In the genomic region with DNA sequence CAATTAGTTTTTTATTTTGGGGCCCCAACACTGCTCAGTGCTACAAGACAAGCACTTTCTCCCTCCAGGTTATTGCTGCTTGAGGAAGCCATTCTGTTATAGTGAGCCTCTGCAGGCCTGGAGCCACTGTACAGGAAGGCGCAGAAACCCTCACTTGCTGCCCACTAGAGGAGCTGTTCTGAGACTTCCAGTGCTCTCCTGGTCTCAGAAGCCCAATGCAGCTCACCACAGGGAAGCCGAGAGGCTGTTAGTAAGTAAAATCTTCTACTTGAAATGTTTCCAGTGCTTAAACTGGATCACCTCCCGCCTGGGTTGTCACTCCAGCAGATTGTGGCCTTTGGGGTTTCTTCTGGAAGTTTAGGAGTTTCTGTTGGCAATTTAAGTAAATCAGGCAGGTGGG, we compare ENCODE assay signal across 8 mouse cellular contexts.
A peak's percentile ranks its signal among the peaks of the same experiment; 100 is the strongest.
DNase-seq lines count a peak whose midpoint lies in the region; ATAC-seq and TF ChIP-seq lines count a peak whose summit lies in the region.
"Had no signal": no experiment of that assay in that cellular context is flagged by ENCODE, and none has a peak within 500 bp of the region (broad histone marks: within the 10 kb centered on the region; RNA-seq: fewer than 3 reads in every experiment).

No protein-coding gene starts in this region.

- H3K4me2 ChIP-seq in kidney, embryonic 15.5 days = no peak overlapping the region
- no peak overlapping the region for H3K4me2 ChIP-seq in CH12.LX (ENCODE audit: insufficient read depth, low read depth, poor library complexity, severe bottlenecking)
- no peak overlapping the region for H3K4me2 ChIP-seq in stomach, postnatal 0 days (replicated peaks; ENCODE audit: low read depth)
- H3K4me2 ChIP-seq: liver, embryonic 15.5 days had no signal

- no peaks in the 10 kb centered on the region for H3K9me3 ChIP-seq in kidney, embryonic 15.5 days (replicated peaks)
- H3K9me3 ChIP-seq in CH12.LX (replicated peaks; ENCODE audit: low read length) = no peaks in the 10 kb centered on the region
- no peaks in the 10 kb centered on the region for H3K9me3 ChIP-seq in stomach, postnatal 0 days (ENCODE audit: control insufficient read depth, low read length)
- H3K9me3 ChIP-seq: liver, embryonic 15.5 days had no signal

- peak; percentile 20 for TF ChIP-seq RAD21 in CH12.LX (IDR thresholded peaks at IDR 0.05; ENCODE audit: low read depth, low read length)

- no peak for TF ChIP-seq EP300 in CH12.LX (IDR thresholded peaks at IDR 0.05; ENCODE audit: low read length)
- TF ChIP-seq EP300 in stomach, postnatal 0 days (optimal IDR thresholded peaks at IDR 0.05) = no peak

- no peak for ATAC-seq in kidney, embryonic 15.5 days (replicated peaks; ENCODE audit: low FRiP score)
- ATAC-seq in stomach, postnatal 0 days (ENCODE audit: low FRiP score, low TSS enrichment) = no peak

- peak; percentile 22 for DNase-seq in kidney, adult 2 months
- DNase-seq in CH12.LX (ENCODE audit: extremely low read depth) (peak; percentile 24), adipocyte (ENCODE audit: low spot score) (no peak)
- DNase-seq in cerebellum, adult 2 months = peak; percentile 44 to 58
- peak; percentile 33 for DNase-seq in kidney, postnatal 14 days
- peak; percentile 18 for DNase-seq in stomach, postnatal 0 days (ENCODE audit: low spot score)

- H3K79me2 ChIP-seq in CH12.LX (replicated peaks; ENCODE audit: control insufficient read depth, extremely low read depth, insufficient read depth, poor library complexity, severe bottlenecking) = no peaks in the 10 kb centered on the region

- no peak overlapping the region for H3K27ac ChIP-seq in kidney, adult 2 months (ENCODE audit: insufficient read depth, low read depth, low read length)
- no peak overlapping the region for H3K27ac ChIP-seq in kidney, embryonic 15.5 days
- no peak overlapping the region for H3K27ac ChIP-seq in CH12.LX (ENCODE audit: insufficient read depth, low read depth)
- H3K27ac ChIP-seq in cerebellum, adult 2 months (ENCODE audit: insufficient read depth, low read length) = no peak overlapping the region
- H3K27ac ChIP-seq in stomach, postnatal 0 days (replicated peaks) = no peak overlapping the region
- H3K27ac ChIP-seq: liver, embryonic 15.5 days had no signal

- peak; percentile 49; the same call in 1 of the 2 replicates for TF ChIP-seq CTCF in kidney, adult 2 months (conservative IDR thresholded peaks at IDR 0.05; ENCODE audit: insufficient read depth, insufficient read length, low read depth, low read length)
- peak in 1 of 2 experiments; percentile 52; a peak in 2 of 4 replicates for TF ChIP-seq CTCF in CH12.LX (conservative IDR thresholded peaks at IDR 0.05 in 1 of 2, IDR thresholded peaks at IDR 0.05 in 1 of 2; ENCODE audit: low read depth in 2 of 2, low read length in 2 of 2)
- TF ChIP-seq CTCF in cerebellum, adult 2 months (IDR thresholded peaks at IDR 0.05; ENCODE audit: borderline replicate concordance, insufficient read depth, low read depth, low read length) = peak; percentile 56; the same call in 1 of the 2 replicates
- peak; percentile 67 for TF ChIP-seq CTCF in stomach, postnatal 0 days (IDR thresholded peaks at IDR 0.05; ENCODE audit: low read depth)

- no peak overlapping the region for H3K9ac ChIP-seq in kidney, embryonic 15.5 days
- no peak overlapping the region for H3K9ac ChIP-seq in CH12.LX (ENCODE audit: insufficient read depth, low read depth)
- no peak overlapping the region for H3K9ac ChIP-seq in stomach, postnatal 0 days (ENCODE audit: low read length)
- H3K9ac ChIP-seq: liver, embryonic 15.5 days had no signal

- no peak for TF ChIP-seq POLR2A in kidney, adult 2 months (IDR thresholded peaks at IDR 0.05; ENCODE audit: low read depth, low read length)
- TF ChIP-seq POLR2A in CH12.LX (IDR thresholded peaks at IDR 0.05; ENCODE audit: low read depth, low read length) = no peak
- TF ChIP-seq POLR2A in cerebellum, adult 2 months (IDR thresholded peaks at IDR 0.05; ENCODE audit: borderline replicate concordance, insufficient read depth, low read length) = no peak

- H3K4me1 ChIP-seq in kidney, adult 2 months (ENCODE audit: control insufficient read depth, insufficient read depth, low read length) = no peaks in the 10 kb centered on the region
- H3K4me1 ChIP-seq in kidney, embryonic 15.5 days = 0 out of 2 replicates have a peak, but pooled peaks cover 4% of the 10 kb centered on the region
- peaks cover 4 to 13% of the 10 kb centered on the region in 2 experiments; a peak in 3 of 4 replicates for H3K4me1 ChIP-seq in CH12.LX (ENCODE audit: control insufficient read depth in 1 of 2, insufficient read depth in 2 of 2)
- peaks cover 11% of the 10 kb centered on the region for H3K4me1 ChIP-seq in cerebellum, adult 2 months (ENCODE audit: control insufficient read depth, insufficient read depth, low read length)
- H3K4me1 ChIP-seq in stomach, postnatal 0 days (replicated peaks; ENCODE audit: control insufficient read depth, insufficient read depth) = no peaks in the 10 kb centered on the region
- H3K4me1 ChIP-seq: liver, embryonic 15.5 days had no signal

- H3K27me3 ChIP-seq in kidney, adult 2 months (replicated peaks; ENCODE audit: control insufficient read depth, insufficient read depth, low read length) = no peaks in the 10 kb centered on the region
- no peaks in the 10 kb centered on the region for H3K27me3 ChIP-seq in kidney, embryonic 15.5 days
- H3K27me3 ChIP-seq in CH12.LX (replicated peaks) = no peaks in the 10 kb centered on the region
- H3K27me3 ChIP-seq in cerebellum, adult 2 months (ENCODE audit: control insufficient read depth, insufficient read depth, low read length) = no peaks in the 10 kb centered on the region
- H3K27me3 ChIP-seq in stomach, postnatal 0 days (ENCODE audit: control insufficient read depth, insufficient read depth, low read length) = no peaks in the 10 kb centered on the region
- H3K27me3 ChIP-seq: liver, embryonic 15.5 days had no signal

- dilution Hi-C loops in CH12.LX (cut with MboI; ENCODE audit: extremely low pct_ligation_motif_present, extremely low pct_unique_long_range_greater_than_20kb, low sequenced_read_pairs) = no loop called here

- 72% methylated on average over 3 of the region's 3 CpGs for WGBS in kidney, adult 2 months
- WGBS in kidney, embryonic 15.5 days = 61% methylated on average over 3 of the region's 3 CpGs
- WGBS in cerebellum, adult 2 months = 29% methylated on average over 3 of the region's 3 CpGs
- WGBS in stomach, postnatal 0 days = 63% methylated on average over 3 of the region's 3 CpGs

- in situ Hi-C loops in CH12.LX (cut with MboI; ENCODE audit: low pct_ligation_motif_present, low pct_unique_long_range_greater_than_20kb, low sequenced_read_pairs) = no loop called here

- H3K4me3 ChIP-seq in kidney, adult 2 months (ENCODE audit: insufficient read depth, low read depth, low read length) = no peak overlapping the region
- H3K4me3 ChIP-seq in kidney, embryonic 15.5 days (replicated peaks) = no peak overlapping the region
- no peak overlapping the region for H3K4me3 ChIP-seq in CH12.LX (replicated peaks in 1 of 3; ENCODE audit: low read depth in 2 of 3, low read length in 2 of 3, poor library complexity in 1 of 3)
- H3K4me3 ChIP-seq in cerebellum, adult 2 months (replicated peaks; ENCODE audit: insufficient read depth, low read depth, low read length) = no peak overlapping the region
- no peak overlapping the region for H3K4me3 ChIP-seq in stomach, postnatal 0 days (ENCODE audit: low read depth, low read length)
- H3K4me3 ChIP-seq: liver, embryonic 15.5 days had no signal

- H3K36me3 ChIP-seq in kidney, adult 2 months (ENCODE audit: control insufficient read depth, insufficient read depth, low read length) = no peaks in the 10 kb centered on the region
- H3K36me3 ChIP-seq in kidney, embryonic 15.5 days = no peaks in the 10 kb centered on the region
- no peaks in the 10 kb centered on the region for H3K36me3 ChIP-seq in CH12.LX (replicated peaks in 1 of 2; ENCODE audit: control insufficient read depth in 1 of 2, insufficient read depth in 1 of 2, low read length in 1 of 2)
- no peaks in the 10 kb centered on the region for H3K36me3 ChIP-seq in stomach, postnatal 0 days (ENCODE audit: control insufficient read depth, insufficient read depth, low read length)
- H3K36me3 ChIP-seq: liver, embryonic 15.5 days had no signal

TF ChIP-seq in CH12.LX, 34 proteins besides CTCF, POLR2A, EP300 and RAD21:
- TF ChIP-seq SMC3 (IDR thresholded peaks at IDR 0.05; ENCODE audit: low read depth, low read length) = 0 out of 2 replicates have a peak, but pooled peaks have one; percentile 12
- TF ChIP-seq ETS1 (conservative IDR thresholded peaks at IDR 0.05; ENCODE audit: low read depth, low read length) = no peak
